Mouse (Mus musculus): ENCODE results near the gene Lamtor4.

The Lamtor4 gene

DNA sequence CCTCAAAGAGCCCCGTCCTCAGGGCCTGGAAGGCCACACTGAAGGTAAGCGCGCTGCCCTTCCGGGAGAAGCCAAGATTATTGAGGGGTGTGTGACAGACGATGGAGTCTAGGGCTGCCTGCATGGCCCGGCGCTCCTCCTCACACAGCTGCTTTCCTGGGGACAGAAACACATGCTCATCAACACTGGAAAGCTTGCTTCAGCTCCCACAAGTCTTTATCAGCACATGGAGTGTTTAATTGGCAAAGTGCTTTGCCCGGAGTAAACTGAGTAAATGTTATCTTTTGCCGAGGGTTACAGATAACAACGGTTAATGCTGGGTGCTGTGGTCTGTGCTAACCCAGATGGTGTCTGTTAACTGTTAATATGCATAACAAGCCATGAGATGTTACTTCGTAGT lies 5.6 kb downstream of the Lamtor4 start:
- DNase-seq (ENCODE audit: low read depth, low spot score), result no peak

DNA sequence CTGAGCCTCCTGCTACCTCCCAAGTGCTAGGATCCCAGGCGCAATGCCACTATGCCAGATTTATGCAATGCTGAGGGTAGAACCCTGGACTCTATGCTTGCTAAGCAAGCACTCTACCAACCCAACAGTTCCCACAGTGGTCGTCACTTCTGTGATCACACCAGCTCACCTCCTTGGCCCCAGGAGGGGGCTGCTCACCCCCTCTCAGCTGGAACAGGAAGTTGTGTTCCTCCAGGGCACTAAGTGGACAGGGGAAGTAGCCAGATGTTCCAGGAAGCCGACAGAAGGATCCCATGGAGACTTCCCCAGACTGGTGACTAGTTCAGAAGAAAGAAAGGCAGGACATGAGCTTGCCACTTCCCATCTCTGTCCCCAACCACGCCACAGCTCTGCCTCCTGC lies 6.7 kb downstream of the Lamtor4 start:
- no peak for DNase-seq (ENCODE audit: low read depth, low spot score)

DNA sequence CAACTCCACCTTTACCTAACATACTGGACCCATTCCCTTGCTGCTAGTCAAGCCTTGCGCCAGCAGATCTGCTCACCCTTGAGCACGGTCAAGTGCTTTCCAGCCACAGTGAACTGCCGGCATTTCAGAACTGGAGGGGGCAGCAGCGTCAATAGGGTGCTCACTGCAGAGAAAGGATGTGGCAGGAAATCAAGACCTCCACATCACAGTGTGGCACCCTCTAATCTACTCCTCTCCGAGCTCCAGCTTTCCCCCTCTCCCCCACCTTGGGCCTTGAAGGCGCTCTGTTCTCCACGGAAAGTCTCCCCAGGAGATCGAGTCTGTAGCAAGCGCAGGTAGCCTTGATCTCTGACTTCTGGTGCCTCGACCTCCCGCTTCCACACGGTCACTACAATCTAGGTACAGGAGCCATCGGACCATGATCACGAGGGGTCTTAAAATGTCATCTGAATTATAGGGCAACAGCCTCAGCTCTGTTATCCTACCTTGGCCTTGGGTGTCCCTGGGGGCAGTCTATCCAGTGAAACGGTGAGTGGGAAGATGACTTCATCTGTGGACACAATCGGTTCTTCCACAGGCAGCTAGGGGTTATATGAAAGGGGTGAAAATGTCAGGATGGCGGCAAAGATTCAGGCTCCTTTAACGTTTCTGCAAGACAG lies 7.4 kb downstream of the Lamtor4 start:
- no peak for DNase-seq (ENCODE audit: low read depth, low spot score)

DNA sequence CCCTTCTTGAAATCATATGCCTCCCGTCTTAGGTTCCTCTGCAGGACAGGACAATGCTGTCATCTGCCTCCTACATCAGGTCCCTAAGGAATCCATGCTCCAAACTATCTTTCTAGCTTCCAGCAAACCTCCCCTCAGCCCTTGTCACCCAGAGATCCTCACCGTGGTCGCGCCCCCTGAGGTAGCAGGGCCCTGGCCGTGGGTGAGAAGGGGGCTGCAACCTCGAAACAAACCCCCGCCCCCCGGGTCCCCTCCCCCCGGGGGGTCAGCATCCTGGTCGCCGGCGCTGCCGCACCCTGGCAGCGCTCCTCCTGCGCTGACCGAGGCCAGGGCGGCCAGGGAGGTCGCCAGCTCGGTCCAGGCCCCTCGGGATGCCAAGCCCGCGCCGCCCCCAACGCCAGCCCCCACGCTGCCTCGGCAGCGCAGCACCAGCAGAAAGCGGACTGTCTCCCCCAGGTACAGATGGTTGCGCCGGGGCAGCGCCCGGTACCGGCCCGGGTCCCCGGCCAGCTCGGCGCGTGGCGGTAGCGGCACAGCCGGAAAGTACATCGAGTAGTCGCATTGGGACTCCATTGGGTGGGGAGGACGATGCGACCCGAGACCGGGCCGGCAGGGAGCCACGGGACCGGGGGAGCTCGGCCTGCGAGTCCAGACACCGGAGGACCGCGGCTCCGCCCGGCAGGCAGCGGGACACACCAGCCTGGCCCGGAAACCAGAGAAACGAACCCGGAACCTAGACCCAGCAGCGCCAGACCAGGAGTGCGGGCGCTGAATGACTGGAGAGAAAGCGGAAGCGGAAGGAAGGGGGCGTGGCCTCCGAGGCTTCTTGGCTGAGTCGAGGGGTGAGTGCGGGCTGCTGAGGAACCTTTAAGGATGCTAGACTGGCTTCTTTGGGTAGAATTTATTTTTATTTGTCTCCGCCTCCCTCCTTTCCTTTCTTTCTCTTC lies 8.3 kb downstream of the Lamtor4 start, which contains the start of gene BC037034:
Gene BC037034, minus strand, starts transcription at position 774 of the 947 bp plus-strand sequence.
- peak; percentile 88 for DNase-seq (ENCODE audit: low read depth, low spot score)

DNA sequence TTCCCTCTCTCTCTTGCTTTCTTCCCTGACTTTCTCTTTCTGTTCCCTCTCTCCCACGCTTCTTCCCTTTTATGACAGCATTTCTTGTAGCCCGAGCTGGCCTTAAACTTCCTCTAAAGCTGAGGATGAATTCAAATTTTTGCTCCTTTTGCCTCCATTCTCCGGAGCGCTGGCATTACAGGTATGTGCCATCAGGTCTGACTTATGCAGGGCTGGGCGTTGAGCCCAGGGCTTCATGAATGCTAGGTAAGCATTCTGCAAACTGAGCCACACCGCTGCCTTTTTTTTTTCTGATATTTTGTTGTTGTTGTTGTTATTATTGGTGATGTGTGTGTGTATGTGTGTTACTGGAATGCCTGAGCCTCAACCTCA lies 8.9 kb downstream of the Lamtor4 start:
- no peak for DNase-seq (ENCODE audit: low read depth, low spot score)

DNA sequence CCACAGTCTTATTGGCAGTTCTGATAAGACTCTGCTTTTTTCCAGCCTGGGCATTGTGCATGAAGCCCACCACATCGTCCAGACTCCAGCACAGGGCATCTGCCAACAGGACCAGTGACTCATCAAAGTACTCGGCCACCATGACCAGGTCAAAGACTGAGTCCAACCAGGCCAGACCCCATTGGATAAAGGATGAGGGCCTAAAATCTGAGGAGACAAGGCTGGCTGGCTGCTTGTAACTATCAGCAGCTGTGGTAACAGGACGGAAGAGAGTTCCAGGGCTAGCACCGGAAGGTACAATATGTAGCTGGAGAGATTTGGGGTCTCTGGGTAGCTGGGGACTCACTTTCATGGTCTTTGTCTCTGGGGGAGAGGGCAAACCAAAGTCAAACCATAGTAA lies 10.4 kb downstream of the Lamtor4 start:
- DNase-seq (ENCODE audit: low read depth, low spot score), result no peak

DNA sequence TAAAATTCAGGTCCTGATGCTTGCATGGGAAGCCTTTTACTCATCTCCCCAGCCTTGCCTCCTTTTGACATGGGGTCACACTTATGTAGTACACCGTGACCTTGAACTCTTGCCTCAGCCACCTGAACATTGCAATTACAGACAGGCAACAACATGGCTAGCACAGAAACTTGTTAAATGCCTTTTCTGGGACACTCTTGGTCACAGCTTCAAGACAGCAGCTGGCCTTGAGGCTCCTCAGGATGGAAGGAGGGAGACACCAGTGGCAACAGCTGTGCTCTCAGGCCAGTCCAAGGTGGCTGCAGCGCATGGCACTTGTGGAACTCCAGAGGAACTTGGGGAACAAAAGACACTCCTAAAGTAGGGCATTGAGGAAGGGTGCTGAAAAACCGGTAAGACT lies 11.8 kb downstream of the Lamtor4 start:
- no peak for DNase-seq (ENCODE audit: low read depth, low spot score)

DNA sequence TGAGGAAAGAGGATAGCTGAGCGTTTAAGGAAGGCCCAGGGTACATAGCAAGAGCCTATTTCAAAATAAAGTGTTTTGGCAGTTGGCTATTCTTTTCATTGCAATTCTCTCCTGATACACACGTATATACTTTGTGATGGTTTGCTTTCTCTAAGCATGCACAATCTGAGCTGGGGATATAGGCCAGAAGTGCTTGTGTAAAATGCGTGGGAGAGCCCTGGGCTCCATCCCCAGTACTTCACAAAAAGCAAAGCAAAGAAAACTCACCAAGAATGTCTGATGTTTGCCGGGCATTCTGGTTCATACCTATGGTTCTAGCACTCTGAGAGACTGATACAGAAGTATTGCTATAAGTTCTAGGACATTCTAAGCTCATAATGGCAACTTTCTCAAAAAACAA lies 13.7 kb downstream of the Lamtor4 start:
- DNase-seq (ENCODE audit: low read depth, low spot score), result no peak

DNA sequence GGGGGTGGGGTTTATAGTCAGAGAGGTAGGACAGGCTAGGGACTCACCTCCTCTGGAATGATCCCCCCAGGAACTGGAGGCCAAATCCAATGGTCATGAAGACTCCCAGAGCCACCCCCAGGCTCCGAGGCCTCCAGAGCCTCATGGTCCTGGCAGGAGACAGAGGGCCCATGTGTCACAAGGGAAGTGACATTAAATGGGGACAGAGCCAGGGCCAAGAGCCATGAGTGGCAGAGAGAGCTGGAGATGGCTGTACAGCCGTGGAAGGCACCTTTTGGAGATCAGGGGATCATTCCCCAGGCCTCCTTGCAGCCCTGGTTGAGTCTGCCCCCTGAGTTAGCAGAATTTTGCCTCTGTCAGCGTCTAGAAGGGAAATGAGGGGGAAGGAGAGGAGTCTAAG lies 15.9 kb downstream of the Lamtor4 start:
- DNase-seq (ENCODE audit: low read depth, low spot score), result no peak

DNA sequence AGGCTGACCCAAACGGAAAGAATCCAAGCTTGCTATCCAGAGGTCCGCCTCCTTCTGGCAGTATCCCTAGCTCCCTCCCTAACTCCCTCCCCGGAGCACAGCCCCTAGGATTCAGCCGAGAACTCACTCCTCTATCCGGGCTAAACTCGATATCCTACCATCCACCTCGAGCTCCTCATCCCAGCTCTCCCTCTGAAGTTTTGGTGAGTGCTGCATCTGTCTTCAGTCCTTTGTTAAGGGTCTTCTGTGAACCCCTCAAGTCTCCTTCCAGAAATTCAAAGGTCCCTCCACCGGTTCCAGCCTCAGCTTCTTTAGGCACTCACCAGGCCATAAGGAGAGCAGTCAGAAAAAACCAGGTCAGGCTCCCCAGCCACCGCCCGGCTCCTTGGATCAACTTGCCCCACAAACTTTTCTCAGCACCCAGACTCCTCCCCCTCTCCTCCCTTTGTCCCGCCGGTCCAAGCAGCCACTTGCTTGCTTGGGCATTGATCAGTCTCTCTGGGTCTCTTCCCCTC lies 17.2 kb downstream of the Lamtor4 start, which contains the start of gene Gal3st4:
Gene Gal3st4, minus strand, starts transcription at position 432 of the 515 bp plus-strand sequence.
- peak; percentile 58 for DNase-seq (ENCODE audit: low read depth, low spot score)

DNA sequence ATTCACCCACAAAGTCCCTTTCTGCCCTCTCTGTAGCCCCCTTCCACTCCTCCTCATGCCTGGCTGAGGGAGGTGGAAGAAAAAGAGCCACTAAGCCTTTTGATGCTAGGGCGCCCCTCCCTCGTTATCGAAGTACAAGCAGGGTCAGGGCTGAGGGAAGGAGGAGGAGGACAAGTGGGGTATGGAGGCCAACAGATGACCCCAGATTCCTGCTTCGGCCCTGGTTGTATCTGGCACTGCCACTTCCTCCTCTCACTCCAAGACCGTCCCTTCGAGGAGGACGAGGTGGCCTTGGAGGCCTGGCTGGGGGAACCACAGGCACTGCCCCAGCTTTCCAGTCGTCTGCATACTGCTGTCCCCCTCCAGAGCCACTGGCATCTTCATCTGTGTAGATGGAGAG lies 18.9 kb downstream of the Lamtor4 start:
- no peak for DNase-seq (ENCODE audit: low read depth, low spot score)

DNA sequence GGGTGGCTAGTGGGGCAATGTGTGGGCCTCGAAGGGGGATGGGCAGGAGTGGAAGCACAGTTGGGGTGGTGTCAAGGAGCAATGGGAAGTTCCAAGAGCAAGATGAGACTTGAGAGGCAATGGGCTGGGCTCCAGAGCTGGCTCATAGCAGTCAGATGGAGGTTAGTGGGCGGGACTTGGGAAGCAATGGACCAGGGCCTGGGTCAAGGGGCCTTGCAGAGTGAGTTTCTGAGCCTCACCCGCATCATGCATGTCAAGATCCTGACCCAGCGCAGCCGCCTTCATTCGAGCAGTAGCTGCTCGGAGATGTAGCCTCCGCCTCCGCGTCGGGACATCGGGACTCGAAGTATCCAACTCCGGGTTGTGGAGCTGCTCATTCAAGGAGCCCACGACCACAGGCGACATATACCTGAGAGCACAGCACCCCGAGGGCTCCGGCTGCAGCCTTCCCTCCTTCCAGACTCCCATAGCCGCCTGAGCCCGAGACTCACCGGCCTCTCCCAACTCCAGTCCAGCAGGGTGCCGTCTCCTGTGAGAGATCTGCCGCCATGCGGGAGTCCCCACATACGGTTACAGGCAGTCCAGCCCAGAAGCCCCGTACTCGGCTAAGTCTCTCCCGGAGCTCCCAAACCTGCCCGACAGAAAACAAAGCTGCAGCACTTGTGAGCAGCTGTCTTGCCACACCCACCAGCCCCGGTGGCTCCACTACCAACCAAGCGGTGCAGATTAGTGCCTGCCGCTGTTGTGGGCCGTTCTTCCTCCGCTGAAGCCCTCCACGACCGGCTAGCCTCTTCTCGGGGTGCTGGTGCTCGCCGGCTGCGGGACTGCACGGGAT lies 20.2 kb downstream of the Lamtor4 start:
- DNase-seq (ENCODE audit: low read depth, low spot score), result no peak

DNA sequence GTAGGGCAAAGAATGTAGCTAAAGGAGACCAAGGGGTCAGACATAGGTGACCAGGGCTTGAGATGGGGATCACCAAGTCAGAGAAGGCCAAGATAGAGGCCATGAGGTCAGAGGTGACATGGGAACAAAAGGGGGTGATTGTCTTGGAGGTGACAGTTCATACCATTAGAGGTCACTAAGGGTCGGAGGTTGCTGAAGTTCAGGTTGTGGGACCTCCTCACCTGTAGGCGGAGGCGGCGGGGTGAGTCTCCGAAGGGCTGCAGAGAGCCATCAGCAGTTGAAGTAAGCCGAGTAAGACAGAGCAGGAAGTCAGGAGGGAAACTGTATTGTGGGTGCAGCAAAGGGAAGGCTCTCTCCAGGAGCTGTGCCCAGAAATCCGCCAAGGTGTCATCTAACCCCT lies 22.7 kb downstream of the Lamtor4 start:
- DNase-seq (ENCODE audit: low read depth, low spot score), result no peak

DNA sequence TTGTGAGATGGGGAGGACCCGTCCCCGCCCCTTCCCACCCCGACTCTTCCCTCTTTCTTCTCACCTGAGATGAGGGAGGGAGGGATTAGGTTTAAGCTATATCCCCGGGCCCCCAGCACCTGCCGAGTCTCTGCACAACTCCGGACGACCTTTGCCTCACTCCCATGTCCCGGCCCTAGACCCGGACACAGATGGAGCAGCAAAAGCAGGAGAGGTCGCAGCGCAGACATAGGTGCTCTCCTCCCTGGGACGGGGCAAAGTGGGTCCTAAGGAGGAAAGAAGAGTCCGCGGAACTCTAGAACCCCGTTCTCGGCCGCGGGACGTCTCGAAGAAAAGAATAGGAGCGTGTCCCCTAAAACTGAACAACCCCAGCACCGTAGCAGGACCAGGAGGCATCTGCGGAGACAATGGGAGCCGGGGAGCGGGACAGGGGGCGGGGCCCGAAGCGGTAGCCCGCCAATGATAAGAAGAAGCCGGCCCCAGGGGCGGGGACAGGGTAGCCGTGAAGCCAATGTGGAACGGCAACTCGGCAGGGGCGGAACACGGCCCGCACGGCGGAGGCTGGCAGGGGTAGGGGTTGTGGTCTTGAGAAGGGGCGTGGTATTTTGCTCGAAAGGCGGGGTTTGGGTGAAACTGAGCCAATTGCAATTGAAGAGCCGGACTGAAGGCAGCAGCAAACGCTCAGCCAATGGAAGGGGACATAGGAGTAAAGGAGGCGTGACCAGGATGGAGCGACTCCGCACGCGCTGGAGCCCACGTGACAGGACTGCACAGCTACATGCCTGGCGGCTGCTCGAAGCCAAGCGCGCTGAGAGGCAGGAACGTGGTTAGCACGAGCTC lies 24.5 kb downstream of the Lamtor4 start, which contains the start of the genes Gm43720, Gpc2 and Stag3:
Gene Gm43720, minus strand, starts transcription at position 374 of the 840 bp plus-strand sequence.
Gene Gpc2, minus strand, starts transcription at position 421 of the 840 bp plus-strand sequence.
Gene Stag3, plus strand, starts transcription at position 656 of the 840 bp plus-strand sequence.
- peak; percentile 99 for DNase-seq (ENCODE audit: low read depth, low spot score)

DNA sequence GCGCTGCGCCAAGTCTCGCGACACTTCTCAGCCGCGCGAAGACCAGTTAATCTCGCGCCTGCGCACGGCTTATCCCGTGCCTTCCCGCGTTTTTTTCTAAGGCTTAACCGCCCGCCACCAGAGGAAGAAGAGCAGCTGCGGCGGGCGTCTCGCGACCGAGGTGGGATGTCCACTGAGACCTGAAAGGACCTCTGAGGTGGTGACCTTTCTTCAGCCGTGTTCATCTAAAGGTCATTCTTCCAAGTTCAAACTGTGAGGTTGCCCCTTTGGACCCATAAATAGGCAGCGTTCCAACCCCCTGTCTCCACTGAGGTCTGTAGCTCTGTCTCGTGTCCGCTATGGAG lies 25.1 kb downstream of the Lamtor4 start:
- DNase-seq (ENCODE audit: low read depth, low spot score), result no peak

DNA sequence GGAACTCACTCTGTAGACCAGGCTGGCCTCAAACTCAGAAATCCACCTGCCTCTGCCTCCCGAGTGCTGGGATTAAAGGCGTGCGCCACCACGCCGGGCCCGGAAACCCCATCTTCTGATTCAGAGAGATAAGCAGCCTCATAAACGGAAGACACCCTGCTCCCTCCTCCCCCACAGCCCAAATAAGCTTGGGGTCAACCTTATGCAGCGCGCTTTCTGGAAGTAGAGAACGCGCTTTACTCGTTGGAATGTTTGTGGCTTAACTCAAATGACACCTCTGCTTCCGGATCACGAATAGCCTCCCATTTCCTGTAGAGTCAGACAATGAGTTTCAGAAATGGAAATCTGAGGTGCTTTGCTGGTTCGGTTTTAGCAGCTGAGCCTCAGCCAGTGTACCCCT lies 25.5 kb downstream of the Lamtor4 start:
- DNase-seq (ENCODE audit: low read depth, low spot score), result no peak

DNA sequence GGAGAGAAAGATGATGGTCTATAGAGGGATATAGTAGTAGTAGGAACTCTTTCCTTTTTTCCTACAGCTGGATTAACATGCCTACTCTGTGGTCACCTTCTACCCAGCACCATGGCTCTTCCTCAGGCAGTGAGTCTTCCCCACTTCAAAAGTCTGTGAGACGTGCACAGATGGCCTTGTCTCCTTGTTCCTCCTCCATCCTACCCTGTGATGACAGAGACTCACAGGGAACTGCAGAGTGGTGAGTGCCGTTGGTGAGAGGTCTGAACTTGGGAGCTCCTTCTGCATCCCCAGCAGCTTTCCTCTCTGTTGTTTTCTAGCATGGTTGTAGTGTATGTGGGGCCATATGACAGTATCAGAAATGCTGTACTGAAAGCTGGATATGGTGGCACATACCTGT lies 26.5 kb downstream of the Lamtor4 start:
- no peak for DNase-seq (ENCODE audit: low read depth, low spot score)

DNA sequence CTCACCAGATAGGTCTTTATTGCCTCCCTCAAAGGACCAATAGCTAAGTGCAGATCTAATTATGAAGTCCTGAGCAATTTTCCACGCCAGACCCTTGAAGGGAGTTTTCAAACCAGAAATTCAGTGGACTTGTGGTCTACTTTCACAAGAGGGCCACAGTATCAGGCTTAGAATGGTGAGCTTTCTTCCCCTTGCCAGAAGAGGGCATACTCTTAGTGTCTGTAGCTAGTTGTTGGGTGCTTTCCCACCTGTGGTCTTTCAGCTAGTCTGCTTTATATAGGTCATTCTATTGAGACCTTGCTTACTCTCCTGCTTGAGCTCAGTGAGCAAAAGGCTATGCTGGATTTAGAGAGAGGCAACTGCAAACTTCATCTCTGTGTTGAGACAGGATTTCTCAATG lies 28.3 kb downstream of the Lamtor4 start:
- no peak for DNase-seq (ENCODE audit: low read depth, low spot score)

DNA sequence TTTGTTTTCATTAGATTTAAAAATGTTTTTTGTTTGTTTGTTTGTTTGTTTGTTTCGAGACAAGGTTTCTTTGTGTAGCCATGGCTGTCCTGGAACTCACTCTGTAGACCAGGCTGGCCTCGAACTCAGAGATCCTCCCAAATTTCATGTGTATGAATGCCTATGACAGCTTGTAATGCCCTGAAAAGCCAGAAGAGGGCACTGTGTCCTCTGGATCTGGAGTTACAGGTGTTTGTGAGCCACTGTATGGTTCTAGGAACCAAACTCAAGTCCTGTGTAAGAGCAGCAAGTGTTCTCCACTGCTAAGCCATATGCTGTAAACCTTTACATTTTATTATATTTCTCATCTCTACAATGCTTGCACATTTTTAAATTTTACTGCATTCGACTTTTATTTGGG lies 32.6 kb downstream of the Lamtor4 start:
- no peak for DNase-seq (ENCODE audit: low read depth, low spot score)

DNA sequence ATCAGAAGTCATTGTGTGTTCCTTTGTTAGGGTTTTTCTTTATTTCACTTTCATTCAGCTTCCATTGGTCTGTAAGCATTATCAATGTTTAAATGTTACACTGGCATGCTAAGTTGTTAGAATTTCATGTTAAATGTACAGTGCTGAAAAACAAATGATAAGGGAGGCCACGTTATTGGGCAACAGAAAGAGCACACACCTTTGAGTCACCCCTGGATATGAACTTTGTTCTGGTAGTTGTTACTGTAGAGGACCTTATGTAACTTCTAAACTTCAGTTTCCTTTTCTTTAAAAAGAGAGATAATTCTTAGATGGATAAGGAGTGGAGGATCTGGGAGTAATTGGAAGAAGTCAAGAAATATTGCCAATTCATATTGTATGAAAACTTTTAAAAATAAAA lies 36.4 kb downstream of the Lamtor4 start:
- no peak for DNase-seq (ENCODE audit: low read depth, low spot score)

DNA sequence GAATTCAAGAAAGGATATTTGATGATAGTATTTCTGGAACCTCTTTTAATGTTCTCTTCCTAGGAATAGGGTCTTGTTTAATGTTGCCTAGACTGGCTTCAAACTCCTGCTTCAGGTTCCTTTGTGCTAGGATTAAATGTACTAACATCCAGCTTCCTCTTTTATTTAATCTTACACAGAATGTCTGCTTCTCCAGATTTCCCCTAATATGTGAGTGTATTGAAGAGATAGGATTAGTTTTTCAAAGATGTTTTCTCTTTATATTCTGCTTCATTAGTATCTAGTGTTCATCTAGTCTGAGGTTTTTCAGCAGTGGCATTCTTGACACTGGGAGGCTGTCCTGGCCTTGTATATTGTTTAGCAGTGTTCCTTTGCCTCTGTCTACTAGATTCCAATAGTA lies 38.9 kb downstream of the Lamtor4 start:
- DNase-seq (ENCODE audit: low read depth, low spot score), result no peak

Measured in mesoderm, embryonic 11.5 days (tissue).